8 mouse cellular contexts compared by ENCODE assay signal in the genomic region with DNA sequence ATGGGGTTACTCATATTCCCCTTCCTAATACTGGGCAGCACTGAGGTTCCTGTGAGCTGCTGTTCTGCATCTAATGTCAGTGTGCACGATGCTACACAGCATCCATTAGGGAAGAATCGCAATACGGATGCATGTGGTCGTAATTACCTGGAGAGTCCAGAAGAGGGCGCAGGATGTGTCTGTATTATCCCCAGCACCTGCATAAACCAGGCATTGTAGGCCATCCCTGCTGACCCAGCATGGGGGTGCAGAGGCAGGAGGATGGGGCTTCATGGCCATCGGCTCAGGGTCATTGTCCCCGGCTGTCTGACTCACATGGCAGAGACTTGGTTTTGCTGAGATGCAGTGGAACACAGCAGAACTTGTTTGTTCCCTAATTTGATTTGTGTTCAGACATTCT. TPM values are rescaled to one million over a fixed set of nuclear protein-coding genes. Genes with fewer than 3 reads are reported as not detected.
DNase-seq lines count a peak whose midpoint lies in the region; ATAC-seq and TF ChIP-seq lines count a peak whose summit lies in the region.

No protein-coding gene starts in this region.

- H3K27me3 ChIP-seq in cerebellum, adult 2 months (ENCODE audit: control insufficient read depth, insufficient read depth, low read length), result no peaks in the 10 kb centered on the region
- H3K27me3 ChIP-seq in kidney, embryonic 15.5 days, result no peaks in the 10 kb centered on the region
- H3K27me3 ChIP-seq in liver, embryonic 11.5 days (replicated peaks; ENCODE audit: control insufficient read depth, insufficient read depth, low read length), result no peaks in the 10 kb centered on the region
- no peaks in the 10 kb centered on the region for H3K27me3 ChIP-seq in neural tube, embryonic 11.5 days (ENCODE audit: control insufficient read depth, insufficient read depth, low read length)
- H3K27me3 ChIP-seq in thymus, adult 2 months (ENCODE audit: control insufficient read depth, insufficient read depth, low read length), result no peaks in the 10 kb centered on the region

- no peak overlapping the region for H3K27ac ChIP-seq in cerebellum, adult 2 months (ENCODE audit: insufficient read depth, low read length)
- peak overlapping the region; percentile 58; the same call in 1 of the 2 replicates for H3K27ac ChIP-seq in kidney, embryonic 15.5 days
- no peak overlapping the region for H3K27ac ChIP-seq in liver, embryonic 11.5 days (ENCODE audit: low read depth, low read length)
- no peak overlapping the region for H3K27ac ChIP-seq in neural tube, embryonic 11.5 days (ENCODE audit: low read depth, low read length)
- no peak overlapping the region for H3K27ac ChIP-seq in thymus, adult 2 months (ENCODE audit: control insufficient read depth, insufficient read depth, low read length)

- H3K9ac ChIP-seq in kidney, embryonic 15.5 days, result no peak overlapping the region
- H3K9ac ChIP-seq in liver, embryonic 11.5 days (ENCODE audit: low read depth, low read length), result no peak overlapping the region
- H3K9ac ChIP-seq in neural tube, embryonic 11.5 days (ENCODE audit: low read length), result peak overlapping the region; percentile 22; the same call in 1 of the 2 replicates

- H3K4me1 ChIP-seq in cerebellum, adult 2 months (ENCODE audit: control insufficient read depth, insufficient read depth, low read length), result peaks cover 14% of the 10 kb centered on the region
- H3K4me1 ChIP-seq in kidney, embryonic 15.5 days, result peaks cover 37% of the 10 kb centered on the region
- H3K4me1 ChIP-seq in liver, embryonic 11.5 days (replicated peaks; ENCODE audit: control insufficient read depth, insufficient read depth, low read length), result peaks cover 20% of the 10 kb centered on the region
- peaks cover 13% of the 10 kb centered on the region; the same call in 1 of the 2 replicates for H3K4me1 ChIP-seq in neural tube, embryonic 11.5 days (ENCODE audit: control insufficient read depth, insufficient read depth, low read length)
- H3K4me1 ChIP-seq in thymus, adult 2 months (replicated peaks; ENCODE audit: control insufficient read depth, insufficient read depth, low read length), result peaks cover 21% of the 10 kb centered on the region

- TF ChIP-seq CTCF in cerebellum, adult 2 months (IDR thresholded peaks at IDR 0.05; ENCODE audit: borderline replicate concordance, insufficient read depth, low read depth, low read length), result peak; percentile 93
- TF ChIP-seq CTCF in thymus, adult 2 months (IDR thresholded peaks at IDR 0.05; ENCODE audit: borderline replicate concordance, control insufficient read depth, extremely low read depth, insufficient read depth, low read length, poor library complexity), result peak; percentile 66; the same call in 1 of the 2 replicates

- 2% methylated on average over 7 of the region's 7 CpGs for WGBS in cerebellum, adult 2 months
- WGBS in kidney, embryonic 15.5 days, result 15% methylated on average over 7 of the region's 7 CpGs
- 29% methylated on average over 7 of the region's 7 CpGs for WGBS in liver, embryonic 11.5 days
- WGBS in neural tube, embryonic 11.5 days, result 23% methylated on average over 7 of the region's 7 CpGs
- WGBS in thymus, adult 2 months, result 12% methylated on average over 7 of the region's 7 CpGs

- H3K36me3 ChIP-seq in kidney, embryonic 15.5 days, result peaks cover 43% of the 10 kb centered on the region
- H3K36me3 ChIP-seq in liver, embryonic 11.5 days (ENCODE audit: control insufficient read depth, insufficient read depth, low read length), result peaks cover 2% of the 10 kb centered on the region; the same call in 1 of the 2 replicates
- H3K36me3 ChIP-seq in neural tube, embryonic 11.5 days (ENCODE audit: control insufficient read depth, insufficient read depth, low read length), result 0 out of 2 replicates have a peak, but pooled peaks cover 2% of the 10 kb centered on the region
- H3K36me3 ChIP-seq in thymus, adult 2 months (ENCODE audit: control insufficient read depth, insufficient read depth, low read length), result peaks cover 8% of the 10 kb centered on the region

- no peak for ATAC-seq in kidney, embryonic 15.5 days (replicated peaks; ENCODE audit: low FRiP score)
- no peak for ATAC-seq in liver, embryonic 11.5 days (replicated peaks; ENCODE audit: low FRiP score)
- no peak; the same call in 1 of the 2 replicates for ATAC-seq in neural tube, embryonic 11.5 days (ENCODE audit: insufficient read depth, low FRiP score, low TSS enrichment)

- H3K4me2 ChIP-seq in kidney, embryonic 15.5 days, result no peak overlapping the region
- H3K4me2 ChIP-seq in liver, embryonic 11.5 days, result no peak overlapping the region
- H3K4me2 ChIP-seq in neural tube, embryonic 11.5 days (ENCODE audit: low read depth), result no peak overlapping the region

- H3K4me3 ChIP-seq in cerebellum, adult 2 months (replicated peaks; ENCODE audit: insufficient read depth, low read depth, low read length), result no peak overlapping the region
- no peak overlapping the region for H3K4me3 ChIP-seq in kidney, embryonic 15.5 days (replicated peaks)
- H3K4me3 ChIP-seq in liver, embryonic 11.5 days (ENCODE audit: low read depth, low read length), result no peak overlapping the region
- H3K4me3 ChIP-seq in neural tube, embryonic 11.5 days (ENCODE audit: low read depth, low read length), result no peak overlapping the region
- H3K4me3 ChIP-seq in thymus, adult 2 months (ENCODE audit: control insufficient read depth, insufficient read depth, low read length), result no peak overlapping the region

- peak; percentile 46 to 63 for DNase-seq in spleen, adult 18-20 months
- no peak for DNase-seq in spleen, adult 12 weeks (ENCODE audit: low spot score)
- DNase-seq in cerebellum, adult 2 months, result peak; percentile 80 to 82
- peak; percentile 54 to 71 for DNase-seq in frontal cortex, postnatal 14 days (ENCODE audit: low spot score in 2 of 2)
- peak; percentile 62 for DNase-seq in liver, embryonic 11.5 days (ENCODE audit: low spot score)
- peak; percentile 67 for DNase-seq in neural tube, embryonic 11.5 days (ENCODE audit: low spot score)
- peak; percentile 70 for DNase-seq in thymus, adult 2 months

- no peaks in the 10 kb centered on the region for H3K9me3 ChIP-seq in kidney, embryonic 15.5 days (replicated peaks)
- H3K9me3 ChIP-seq in liver, embryonic 11.5 days (ENCODE audit: control insufficient read depth, low read length), result no peaks in the 10 kb centered on the region
- H3K9me3 ChIP-seq in neural tube, embryonic 11.5 days (ENCODE audit: control insufficient read depth, low read length), result no peaks in the 10 kb centered on the region

- no peak for TF ChIP-seq POLR2A in cerebellum, adult 2 months (IDR thresholded peaks at IDR 0.05; ENCODE audit: borderline replicate concordance, insufficient read depth, low read length)
- TF ChIP-seq POLR2A in thymus, adult 2 months (IDR thresholded peaks at IDR 0.05; ENCODE audit: control insufficient read depth, extremely low read depth, insufficient read depth, low read length, poor library complexity), result no peak

RNA-seq across cellular contexts. Expression of gene Sdhb, which starts 3.6 kb away (rescaled TPM):
- 320 and 325 TPM in 2 replicates for polyA plus RNA-seq in cerebellum, adult 2 months (2012; rRNA removed)
- polyA plus RNA-seq in kidney, embryonic 15.5 days (2015; fragmentation: Nextera tagmentation; extraction: Ambion mirVana), result 448 and 457 TPM in 2 replicates
- 339 and 355 TPM in 2 replicates for polyA plus RNA-seq in liver, embryonic 11.5 days (2014; fragmentation: Nextera tagmentation; extraction: Ambion mirVana)
- polyA plus RNA-seq in neural tube, embryonic 11.5 days (2014; fragmentation: Nextera tagmentation; extraction: Ambion mirVana), result 408 and 418 TPM in 2 replicates
- polyA plus RNA-seq in thymus, adult 2 months (2012; rRNA removed), result 194 and 239 TPM in 2 replicates

RNA-seq across cellular contexts. Expression of gene Atp13a2, which starts 22.1 kb away (rescaled TPM):
- polyA plus RNA-seq in cerebellum, adult 2 months (2012; rRNA removed), result 194 and 198 TPM in 2 replicates
- 40.5 and 45.3 TPM in 2 replicates for polyA plus RNA-seq in kidney, embryonic 15.5 days (2015; fragmentation: Nextera tagmentation; extraction: Ambion mirVana)
- 41.7 and 42.7 TPM in 2 replicates for polyA plus RNA-seq in liver, embryonic 11.5 days (2014; fragmentation: Nextera tagmentation; extraction: Ambion mirVana)
- 58.7 and 59.7 TPM in 2 replicates for polyA plus RNA-seq in neural tube, embryonic 11.5 days (2014; fragmentation: Nextera tagmentation; extraction: Ambion mirVana)
- polyA plus RNA-seq in thymus, adult 2 months (2012; rRNA removed), result 300 and 301 TPM in 2 replicates

RNA-seq across cellular contexts. Expression of gene Mfap2, which starts 45.6 kb away (rescaled TPM):
- polyA plus RNA-seq in cerebellum, adult 2 months (2012; rRNA removed), result 3.1 and 3.4 TPM in 2 replicates
- 340 and 433 TPM in 2 replicates for polyA plus RNA-seq in kidney, embryonic 15.5 days (2015; fragmentation: Nextera tagmentation; extraction: Ambion mirVana)
- 107 and 128 TPM in 2 replicates for polyA plus RNA-seq in liver, embryonic 11.5 days (2014; fragmentation: Nextera tagmentation; extraction: Ambion mirVana)
- 279 and 295 TPM in 2 replicates for polyA plus RNA-seq in neural tube, embryonic 11.5 days (2014; fragmentation: Nextera tagmentation; extraction: Ambion mirVana)
- 6.1 and 7.0 TPM in 2 replicates for polyA plus RNA-seq in thymus, adult 2 months (2012; rRNA removed)

RNA-seq across cellular contexts. Expression of gene Padi2, which starts 58.5 kb away (rescaled TPM):
- polyA plus RNA-seq in cerebellum, adult 2 months (2012; rRNA removed), result 22.2 and 25.2 TPM in 2 replicates
- polyA plus RNA-seq in kidney, embryonic 15.5 days (2015; fragmentation: Nextera tagmentation; extraction: Ambion mirVana), result 18.7 and 21.4 TPM in 2 replicates
- polyA plus RNA-seq in liver, embryonic 11.5 days (2014; fragmentation: Nextera tagmentation; extraction: Ambion mirVana), result 2.4 and 2.8 TPM in 2 replicates
- 1.1 and 1.7 TPM in 2 replicates for polyA plus RNA-seq in neural tube, embryonic 11.5 days (2014; fragmentation: Nextera tagmentation; extraction: Ambion mirVana)
- polyA plus RNA-seq in thymus, adult 2 months (2012; rRNA removed), result 19.5 and 21.9 TPM in 2 replicates

Comparison
In these comparisons a context has a peak if more than half of its experiments do, and no peak if none do; other contexts are left out.
1. RNA of gene Mfap2, which starts 45.6 kb away (polyA plus RNA-seq): 340 to 433 TPM in kidney, embryonic 15.5 days, 279 to 295 TPM in neural tube, embryonic 11.5 days and 107 to 128 TPM in liver, embryonic 11.5 days; 6.1 to 7.0 TPM in thymus, adult 2 months and 3.1 to 3.4 TPM in cerebellum, adult 2 months; every median in the first group is over 10 times any median in the second.